Mouse (Mus musculus): Measurements from ENCODE around the gene Coq3.

DNA sequence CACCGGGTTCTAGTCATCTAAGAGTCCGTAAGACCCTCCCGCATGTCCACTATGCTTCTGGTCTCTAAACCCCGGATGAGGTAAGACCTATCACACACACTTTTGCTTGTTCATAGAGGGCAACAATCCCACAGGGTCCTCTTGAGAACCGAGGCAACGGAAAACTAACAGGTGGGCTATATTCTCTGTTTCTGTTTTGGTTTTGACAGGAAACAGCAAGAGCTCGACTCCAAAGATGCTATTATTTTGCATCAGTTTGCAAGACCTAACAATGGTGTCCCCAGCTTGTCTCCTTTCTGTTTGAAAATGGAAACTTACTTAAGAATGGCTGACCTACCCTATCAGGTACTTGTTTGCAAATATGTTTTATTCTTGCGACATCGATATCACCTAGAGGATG is 57.0 kb downstream of the Coq3 start:
- TF ChIP-seq CTCF (IDR thresholded peaks at IDR 0.05; ENCODE audit: low read depth, low read length) (no peak), POLR2A (IDR thresholded peaks at IDR 0.05; ENCODE audit: extremely low read depth, insufficient read depth, low read length) (no peak)

Measured in liver, adult 2 months (tissue).